Mouse (Mus musculus) C2C12 (cell line): ENCODE measurements around the gene Tinagl1. TPM values are rescaled to one million over a fixed set of nuclear protein-coding genes. Genes with fewer than 3 reads are reported as not detected.

Source experiments
- H3K27me3 ChIP-seq: one replicate; pipeline ENCODE4 v1.6.1; 2011; ENCODE audit not compliant: control insufficient read depth, insufficient read depth, insufficient read length
- H3K36me3 ChIP-seq: one replicate; pipeline ENCODE4 v1.6.1; 2011; ENCODE audit not compliant: control insufficient read depth, insufficient read depth
- H3K4me3 ChIP-seq: one replicate; pipeline ENCODE4 v1.5.1; 2011; ENCODE audit warnings: mild to moderate bottlenecking, control low read depth; ENCODE audit not compliant: poor library complexity, insufficient read depth, severe bottlenecking
- H3K79me2 ChIP-seq: one replicate; pipeline ENCODE4 v1.6.1; 2011; ENCODE audit not compliant: control insufficient read depth, insufficient read depth
- H3K79me3 ChIP-seq: one replicate; pipeline ENCODE4 v1.6.1; 2011; ENCODE audit warnings: low read depth, control low read depth
- H3ac ChIP-seq: one replicate; pipeline ENCODE3; 2011; ENCODE audit warnings: low read depth; ENCODE audit not compliant: control insufficient read depth, insufficient read length
- CEBPB ChIP-seq: IDR thresholded peaks from one replicate; pipeline ENCODE4 v1.6.1; 2011; ENCODE audit warnings: low read depth, mild to moderate bottlenecking, control low read depth, moderate library complexity
- CTCF ChIP-seq: IDR thresholded peaks from one replicate; pipeline ENCODE4 v1.5.1; 2011; ENCODE audit not compliant: control insufficient read depth, insufficient read depth, insufficient read length
- FOSL1 ChIP-seq: IDR thresholded peaks from one replicate; pipeline ENCODE4 v1.8.0; 2011; ENCODE audit warnings: mild to moderate bottlenecking, low read length; ENCODE audit not compliant: poor library complexity, insufficient read depth, severe bottlenecking
- MAX ChIP-seq: IDR thresholded peaks from one replicate; pipeline ENCODE4 v1.6.1; 2011; ENCODE audit warnings: mild to moderate bottlenecking, control low read depth
- MYOD1 ChIP-seq: IDR thresholded peaks from one replicate; pipeline ENCODE4 v1.6.1; 2011; ENCODE audit warnings: low read depth; ENCODE audit not compliant: control insufficient read depth, insufficient read length
- MYOG ChIP-seq: IDR thresholded peaks from one replicate; pipeline ENCODE4 v1.6.1; 2011; ENCODE audit not compliant: control insufficient read depth, insufficient read length; ENCODE audit errors: extremely low read depth
- USF1 ChIP-seq: IDR thresholded peaks from one replicate; pipeline ENCODE4 v1.6.1; 2011; ENCODE audit warnings: low read depth, mild to moderate bottlenecking, control low read depth, moderate library complexity
- polyA plus RNA-seq: library from polyadenylated mRNA; unstranded; fragments of >200 nt; fragmentation: generic; extraction: Trizol; gene quantifications from one replicate; pipeline ENCODE4 v1.2.1, GENCODE M21; 2012; ENCODE audit warnings: missing spikeins

The Tinagl1 gene
- polyA plus RNA-seq, 1 experiment: 64.1 TPM

DNA sequence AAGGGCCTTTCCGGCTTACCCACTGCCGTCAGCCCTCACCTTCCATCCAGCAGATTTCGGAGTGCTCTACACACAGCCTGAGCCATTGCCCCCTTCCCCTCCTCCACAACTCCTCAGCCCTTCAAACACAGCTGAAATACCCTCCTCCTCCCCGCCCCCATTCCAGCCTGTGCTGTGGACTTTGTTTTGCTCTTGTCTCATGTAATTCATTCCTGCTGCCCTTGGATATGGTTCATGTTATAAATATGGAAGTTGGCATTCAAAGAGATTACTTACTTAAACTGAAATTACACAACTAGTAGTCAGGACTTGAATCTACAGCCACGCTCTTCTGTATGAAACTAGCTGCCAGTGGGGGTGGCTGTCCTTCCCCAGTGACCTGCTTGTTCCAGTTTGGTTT, 51.9 kb downstream of the Tinagl1 start:
- Histone ChIP-seq H3K79me2 (no peaks in the 10 kb centered on the region), H3K36me3 (peaks cover 18% of the 10 kb centered on the region), H3K4me3 (no peak overlapping the region), H3K79me3 (no peaks in the 10 kb centered on the region), H3ac (no peak overlapping the region), H3K27me3 (no peaks in the 10 kb centered on the region)
- no peak for TF ChIP-seq CEBPB
- TF ChIP-seq USF1: no peak
- TF ChIP-seq MYOG: no peak
- TF ChIP-seq MAX: no peak
- TF ChIP-seq FOSL1: no peak
- no peak for TF ChIP-seq MYOD1

DNA sequence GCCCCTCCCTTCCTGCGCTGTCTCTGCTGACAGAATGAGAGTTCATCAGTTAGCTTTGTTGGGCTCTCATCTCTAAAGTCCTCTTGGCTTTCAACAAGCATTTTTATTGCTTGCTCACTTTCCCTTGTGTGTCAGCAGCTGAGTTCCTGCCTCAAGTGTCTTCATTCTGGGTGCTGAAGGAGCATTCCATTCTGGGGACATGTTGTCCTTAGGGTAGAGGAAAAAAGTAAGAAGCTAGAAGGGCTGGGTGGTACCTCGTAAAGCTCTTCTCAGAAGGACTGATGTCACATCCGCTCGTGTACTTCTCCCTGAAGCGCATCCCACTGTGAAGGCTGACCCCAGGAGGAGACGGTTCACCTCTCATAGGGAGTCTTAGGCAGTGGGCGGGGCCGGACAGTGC, 53.4 kb downstream of the Tinagl1 start:
- Histone ChIP-seq H3K27me3 (no peaks in the 10 kb centered on the region), H3K4me3 (no peak overlapping the region), H3ac (no peak overlapping the region), H3K79me2 (no peaks in the 10 kb centered on the region), H3K79me3 (no peaks in the 10 kb centered on the region), H3K36me3 (peaks cover 8% of the 10 kb centered on the region)
- TF ChIP-seq CTCF (no peak), MYOG (no peak), CEBPB (no peak), USF1 (no peak), MYOD1 (no peak), FOSL1 (no peak), MAX (no peak)

DNA sequence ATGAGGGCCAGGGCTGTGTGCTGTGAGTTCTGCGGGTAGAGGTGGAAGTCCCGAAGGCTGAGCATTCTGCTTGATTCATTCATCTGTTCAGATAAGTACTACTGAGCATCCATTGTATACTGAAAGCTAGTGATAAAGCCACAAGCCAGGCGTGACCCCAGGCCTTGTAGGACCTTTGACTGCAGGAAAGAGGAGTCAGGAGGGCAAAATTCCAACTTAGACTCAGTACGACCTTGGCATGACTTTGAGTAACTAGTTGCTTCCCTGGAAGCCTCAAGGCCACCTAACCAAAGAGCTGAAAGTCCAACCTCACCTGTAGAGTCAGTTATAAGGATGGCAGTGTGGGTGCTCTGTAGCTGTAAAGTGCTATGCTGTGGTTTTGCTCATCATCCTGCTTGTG, 54.2 kb downstream of the Tinagl1 start:
- Histone ChIP-seq H3K79me2 (no peaks in the 10 kb centered on the region), H3K36me3 (peaks cover 8% of the 10 kb centered on the region), H3K4me3 (no peak overlapping the region), H3K27me3 (no peaks in the 10 kb centered on the region), H3K79me3 (peaks cover 2% of the 10 kb centered on the region), H3ac (no peak overlapping the region)
- TF ChIP-seq MYOG: no peak
- no peak for TF ChIP-seq USF1
- TF ChIP-seq CTCF: no peak
- no peak for TF ChIP-seq CEBPB
- TF ChIP-seq MAX: no peak
- no peak for TF ChIP-seq FOSL1
- no peak for TF ChIP-seq MYOD1

Other genes with a start within 250 kb of the Tinagl1 start
- 0.02 TPM for gene Spocd1, start 245.9 kb downstream of the Tinagl1 start, polyA plus RNA-seq
- 0.06 TPM for gene Adgrb2, start 190.3 kb downstream of the Tinagl1 start, polyA plus RNA-seq
- 7.5 TPM for gene Col16a1, start 127.3 kb downstream of the Tinagl1 start, polyA plus RNA-seq
- gene Pef1, start 72.6 kb downstream of the Tinagl1 start, polyA plus RNA-seq: 49.7 TPM
- gene Hcrtr1, start 35.8 kb downstream of the Tinagl1 start, polyA plus RNA-seq: not detected
- gene Gm853, start 47.3 kb upstream of the Tinagl1 start, polyA plus RNA-seq: not detected
- gene Serinc2, start 104.1 kb upstream of the Tinagl1 start, polyA plus RNA-seq: 37.7 TPM
- gene Fabp3, start 133.5 kb upstream of the Tinagl1 start, polyA plus RNA-seq: 14.5 TPM
- gene Gm10570, start 133.6 kb upstream of the Tinagl1 start, polyA plus RNA-seq: not detected
- 34.5 TPM for gene Zcchc17, start 184.8 kb upstream of the Tinagl1 start, polyA plus RNA-seq
- gene Snrnp40, start 185.0 kb upstream of the Tinagl1 start, polyA plus RNA-seq: 90.6 TPM